Mouse (Mus musculus): ENCODE measurements around the gene Tubb5.
A peak's percentile ranks its signal among the peaks of the same experiment; 100 is the strongest.

Gene Tubb5

GRCm38 (mm10) chr17:35838122-35838544 lies at the start of gene Tubb5:
Gene Tubb5 (minus strand): TSS chr17:35838306.
- peak; percentile 95 to 97 for DNase-seq (ENCODE audit: low spot score in 2 of 2)

- DNase-seq (ENCODE audit: low spot score in 2 of 2): no peak
Observed at GRCm38 (mm10) chr17:35887725-35888124, 49.6 kb upstream of the Tubb5 start.

GRCm38 (mm10) chr17:35883777-35884176 lies 45.7 kb upstream of the Tubb5 start:
- no peak for DNase-seq (ENCODE audit: low spot score in 2 of 2)

DNA sequence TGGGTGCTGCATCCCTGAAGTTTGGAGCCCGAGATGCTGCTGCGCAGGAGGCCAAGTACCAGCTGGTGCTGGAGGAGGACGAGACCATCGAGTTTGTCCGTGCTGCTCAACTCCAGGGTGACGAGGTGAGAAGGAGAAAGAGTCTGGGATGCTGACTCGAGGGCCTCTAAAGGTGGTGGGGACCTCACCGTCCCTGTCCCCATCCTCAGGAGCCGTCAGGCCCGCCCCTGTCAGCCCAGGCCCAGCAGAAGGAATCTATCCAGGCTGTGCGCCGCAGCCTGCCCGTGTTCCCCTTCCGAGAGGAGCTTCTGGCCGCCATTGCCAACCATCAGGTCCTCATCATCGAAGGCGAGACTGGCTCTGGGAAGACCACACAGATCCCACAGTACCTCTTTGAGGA lies 44.8 kb upstream of the Tubb5 start:
- DNase-seq (ENCODE audit: low spot score in 2 of 2): no peak

GRCm38 (mm10) chr17:35879245-35880057 lies 41.3 kb upstream of the Tubb5 start, which contains the start of gene Dhx16:
Gene Dhx16 (plus strand): TSS chr17:35879819.
- peak; percentile 94 to 96 for DNase-seq (ENCODE audit: low spot score in 2 of 2)

DNA sequence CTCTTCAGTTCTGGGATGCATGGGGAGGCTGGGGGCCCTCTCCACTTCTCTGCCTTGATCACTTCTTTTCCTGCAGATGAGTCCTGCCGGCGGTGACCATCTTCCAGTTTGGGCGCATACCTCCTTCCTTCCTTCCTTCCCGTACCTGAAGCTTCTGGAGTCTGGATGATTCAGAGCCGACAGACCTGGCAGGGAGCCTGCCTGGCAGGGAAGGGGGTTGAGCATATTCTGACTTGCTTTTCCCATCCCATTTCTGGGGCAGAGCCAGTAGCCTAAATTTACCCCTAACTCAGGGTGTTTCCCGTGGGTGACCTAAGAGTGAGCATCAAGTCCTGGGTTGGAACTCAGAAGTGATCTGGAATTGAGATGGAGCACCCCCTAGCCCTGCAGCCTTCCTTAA lies 36.6 kb upstream of the Tubb5 start:
- DNase-seq (ENCODE audit: low spot score in 2 of 2): no peak

DNA sequence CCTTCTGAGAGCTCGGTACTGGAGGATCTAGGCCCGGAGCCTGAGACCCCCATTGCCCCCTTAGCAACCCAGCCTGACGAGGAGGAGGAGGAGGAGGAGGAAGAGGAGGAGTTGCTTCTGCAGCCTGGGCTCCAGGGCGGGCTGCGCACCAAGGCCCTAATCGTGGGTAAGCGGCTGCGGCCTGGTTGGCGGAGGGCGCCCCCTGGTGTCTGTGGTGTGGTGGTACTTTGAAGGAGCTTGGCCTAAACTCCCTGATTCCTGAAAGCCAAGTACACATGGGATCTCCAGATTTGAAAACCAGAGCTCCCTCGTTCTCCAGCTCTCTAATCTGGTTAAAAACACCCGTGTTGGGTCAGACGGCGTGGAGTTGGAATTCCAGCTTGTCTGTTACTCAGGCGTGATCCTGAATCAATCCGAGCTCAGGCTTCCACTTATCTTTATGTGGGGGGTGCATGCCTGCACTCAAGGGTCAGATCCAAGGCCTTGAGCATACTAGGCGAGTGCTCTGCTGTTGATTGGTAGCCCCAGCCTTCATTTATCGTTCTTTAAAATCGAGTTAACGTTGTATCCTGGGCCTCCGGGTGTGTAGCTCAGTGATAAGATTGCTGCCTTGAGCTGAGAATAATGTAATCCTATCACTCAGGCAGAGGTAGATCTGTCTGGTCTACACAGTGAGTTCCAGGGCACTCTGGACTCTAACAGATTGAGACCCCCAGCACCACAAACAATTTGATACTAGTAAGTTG lies 35.8 kb upstream of the Tubb5 start:
- DNase-seq (ENCODE audit: low spot score in 2 of 2): peak; percentile 90 to 98

GRCm38 (mm10) chr17:35870884-35871696 lies 33.0 kb upstream of the Tubb5 start:
- peak; percentile 64 to 85 for DNase-seq (ENCODE audit: low spot score in 2 of 2)

DNA sequence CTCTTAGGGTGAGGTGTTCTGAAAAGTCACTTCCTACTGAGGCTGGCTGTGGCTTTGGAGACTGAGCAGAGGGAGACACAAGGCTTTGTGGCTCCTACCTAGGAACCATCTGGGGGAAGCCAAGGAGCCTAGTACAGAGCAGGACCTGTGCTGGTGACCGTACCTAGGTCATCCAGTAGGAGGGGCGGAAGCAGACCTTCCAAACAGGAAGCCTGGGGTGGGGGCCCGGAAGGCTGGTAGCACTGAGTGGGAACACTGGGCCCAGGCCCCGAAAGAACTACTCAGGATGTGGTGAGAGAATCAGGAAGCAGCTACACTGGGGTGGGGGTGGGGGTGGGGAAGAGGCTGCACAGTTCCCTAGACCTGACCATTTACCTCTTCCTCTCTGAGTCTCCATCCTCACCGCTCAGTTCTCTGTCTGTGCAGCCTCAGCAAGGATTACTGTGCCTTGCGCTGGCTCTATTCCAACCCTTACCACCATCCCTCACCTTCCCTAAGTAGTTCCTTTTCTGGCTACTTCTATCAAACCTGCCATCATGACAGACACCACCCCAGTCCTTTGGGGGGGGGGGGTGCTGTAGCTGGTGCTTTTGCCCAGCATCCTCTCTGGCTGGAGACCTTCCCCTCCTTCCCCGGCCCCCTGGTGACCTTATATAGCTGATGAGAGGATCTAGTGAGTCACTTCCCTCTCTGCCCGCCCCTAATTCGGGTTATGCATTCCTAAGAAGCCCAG lies 32.2 kb upstream of the Tubb5 start:
- DNase-seq (ENCODE audit: low spot score in 2 of 2): peak; percentile 74 to 83

- peak; percentile 39 to 64 for DNase-seq (ENCODE audit: low spot score in 2 of 2)
Observed at GRCm38 (mm10) chr17:35869346-35870067, 31.4 kb upstream of the Tubb5 start.

GRCm38 (mm10) chr17:35868961-35869345 lies 30.8 kb upstream of the Tubb5 start:
- DNase-seq (ENCODE audit: low spot score in 2 of 2): no peak

GRCm38 (mm10) chr17:35868165-35868820 lies 30.2 kb upstream of the Tubb5 start:
- peak; percentile 49 to 73 for DNase-seq (ENCODE audit: low spot score in 2 of 2)

- peak; percentile 71 to 80 for DNase-seq (ENCODE audit: low spot score in 2 of 2)
Observed at GRCm38 (mm10) chr17:35866911-35867890, 29.1 kb upstream of the Tubb5 start.

DNA sequence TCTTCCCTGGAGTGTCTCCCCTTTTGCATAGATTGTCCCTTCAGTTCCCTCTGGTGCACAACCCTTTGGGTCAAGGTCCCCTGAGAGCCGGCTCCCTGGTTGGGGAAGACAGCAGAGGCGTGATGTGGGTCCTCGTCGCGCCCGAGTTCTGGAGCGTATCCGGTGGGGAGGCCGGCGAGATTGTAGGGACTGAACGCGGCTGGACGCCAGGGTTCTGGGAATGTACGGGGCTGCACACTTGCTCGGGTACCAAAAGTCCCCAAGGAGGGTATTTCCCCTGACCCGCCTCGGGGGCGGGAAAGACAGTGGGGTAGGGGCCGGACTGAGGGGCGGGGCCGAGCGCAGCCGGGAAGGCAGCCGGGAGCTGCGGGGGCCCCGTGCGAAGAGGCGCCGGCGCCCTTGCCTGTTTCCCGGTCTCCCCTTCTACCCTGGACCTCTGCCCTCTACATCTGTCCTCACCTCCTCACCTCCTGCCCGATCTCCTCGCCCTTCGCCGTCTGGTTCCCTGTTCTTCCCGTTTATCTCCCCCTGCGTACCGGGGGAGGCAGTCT lies 28.2 kb upstream of the Tubb5 start:
- DNase-seq (ENCODE audit: low spot score in 2 of 2): peak; percentile 57 to 78

GRCm38 (mm10) chr17:35865481-35866280 lies 27.6 kb upstream of the Tubb5 start, which contains the start of gene Ppp1r18:
Gene Ppp1r18 (plus strand): TSS chr17:35865593.
- DNase-seq (ENCODE audit: low spot score in 2 of 2): peak; percentile 66 to 83

- DNase-seq (ENCODE audit: low spot score in 2 of 2): no peak
Observed at GRCm38 (mm10) chr17:35864832-35865353, 26.8 kb upstream of the Tubb5 start.

DNA sequence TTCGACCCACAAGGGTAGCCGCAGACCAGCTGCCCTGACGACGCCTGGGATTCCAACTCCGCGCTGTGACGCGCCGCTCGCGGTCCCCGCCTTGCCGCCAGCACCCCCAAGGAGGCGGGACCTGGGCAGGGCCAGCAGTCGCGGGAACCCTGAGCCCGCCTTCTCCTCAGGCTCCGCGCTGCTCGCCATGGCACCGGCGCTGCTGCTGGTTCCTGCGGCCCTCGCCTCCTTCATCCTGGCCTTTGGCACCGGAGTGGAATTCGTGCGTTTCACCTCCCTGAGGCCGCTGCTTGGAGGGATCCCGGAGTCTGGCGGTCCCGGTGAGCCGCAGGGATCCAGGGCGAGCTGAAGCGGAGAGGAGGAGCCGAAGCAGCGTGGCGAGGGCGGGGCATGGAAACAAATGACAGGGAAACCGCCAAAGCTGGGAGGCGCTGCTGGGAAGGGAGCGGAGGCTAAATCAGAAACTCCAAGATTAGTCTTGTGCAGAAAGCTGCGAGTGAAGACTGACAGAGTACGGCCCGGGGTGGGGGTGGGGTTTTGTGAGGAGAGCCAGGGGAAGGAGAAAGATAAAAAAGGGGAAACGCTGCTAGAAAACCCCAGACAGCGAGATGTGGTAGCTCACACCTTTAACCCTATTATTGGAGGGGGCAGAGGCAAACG lies 23.2 kb upstream of the Tubb5 start, which contains the start of gene Nrm:
Gene Nrm (plus strand): TSS at position 121 of the 660 bp plus-strand sequence.
- DNase-seq (ENCODE audit: low spot score in 2 of 2): peak; percentile 86 to 93

Data from spleen, postnatal 4 days (tissue).